Mouse (Mus musculus): ENCODE measurements at regions not wholly inside any gene's neighbourhood (a gene's known extent, or its start where the extent isn't known, plus 50 kb on each side); places are given as distances from the start of the nearest gene placed in this dataset.
"Not testable (repeated sequence)": the region's sequence is repeated elsewhere in the genome, so short reads cannot be mapped to it uniquely, and the experiment has no call there.

- DNase-seq (ENCODE audit: low spot score): no peak
Observed at GRCm38 (mm10) chr13:74969244-74969643, 120.4 kb upstream of the Pcsk1 start.

GRCm38 (mm10) chr13:74955876-74956275 lies 133.8 kb upstream of the Pcsk1 start:
- DNase-seq (ENCODE audit: low spot score): no peak

GRCm38 (mm10) chr13:74913655-74914054 lies 105.0 kb upstream of the Cast start:
- not testable (repeated sequence) for DNase-seq (ENCODE audit: low spot score)

GRCm38 (mm10) chr13:74903213-74904055 lies 94.8 kb upstream of the Cast start:
- DNase-seq (ENCODE audit: low spot score): peak; percentile 27

- DNase-seq (ENCODE audit: low spot score): no peak
Observed at GRCm38 (mm10) chr13:74889859-74890469, 81.4 kb upstream of the Cast start.

GRCm38 (mm10) chr13:74867720-74868119 lies 59.1 kb upstream of the Cast start:
- no peak for DNase-seq (ENCODE audit: low spot score)

GRCm38 (mm10) chr13:74864000-74864399 lies 55.4 kb upstream of the Cast start:
- no peak for DNase-seq (ENCODE audit: low spot score)

- no peak for DNase-seq (ENCODE audit: low spot score)
Observed at GRCm38 (mm10) chr13:74861373-74861970, 52.9 kb upstream of the Cast start.

All from left cerebral cortex, adult 11 months (tissue).